Mouse (Mus musculus) G1E (cell line): ENCODE results near the gene Icosl.

Source experiments
- CTCF ChIP-seq: IDR thresholded peaks from 2 replicates; pipeline ENCODE4 v1.5.1; 2012; ENCODE audit warnings: low read depth, low read length, inconsistent platforms, mixed read lengths
- GATA1 ChIP-seq: IDR thresholded peaks from 2 replicates; pipeline ENCODE4 v1.6.1; 2012; ENCODE audit warnings: borderline replicate concordance, low read length, inconsistent platforms, mixed read lengths
- POLR2AphosphoS5 ChIP-seq: IDR thresholded peaks from 2 replicates; pipeline ENCODE4 v1.6.1; 2012; ENCODE audit warnings: low read depth, low read length, inconsistent platforms; ENCODE audit not compliant: insufficient replicate concordance
- TAL1 ChIP-seq: conservative IDR thresholded peaks from 2 replicates; pipeline ENCODE4 v1.6.1; 2012; ENCODE audit warnings: low read depth, low read length, inconsistent platforms, mixed read lengths

- TF ChIP-seq CTCF (no peak), POLR2AphosphoS5 (no peak), TAL1 (no peak), GATA1 (no peak)
Observed at GRCm38 (mm10) chr10:78078276-78078675, 9.2 kb downstream of the Icosl start.
